Comparison of ENCODE assay signal across 8 mouse cellular contexts in genomic region chr1:21166287-21166733, GRCm38 (mm10). TPM values are rescaled to one million over a fixed set of nuclear protein-coding genes. Genes with fewer than 3 reads are reported as not detected.
DNase-seq lines count a peak whose midpoint lies in the region; ATAC-seq and TF ChIP-seq lines count a peak whose summit lies in the region.

No protein-coding gene starts in this region.

- H3K9me3 ChIP-seq in ES-E14 (ENCODE audit: control insufficient read depth, insufficient read depth, low read depth, low read length): no peaks in the 10 kb centered on the region
- H3K9me3 ChIP-seq in lung, embryonic 16.5 days (ENCODE audit: control insufficient read depth, low read length): no peaks in the 10 kb centered on the region

- peak; percentile 97 for ATAC-seq in hematopoietic stem cell, adult 5-6 weeks (replicated peaks in 1 of 2; ENCODE audit: insufficient read depth in 1 of 2, low FRiP score in 2 of 2, low TSS enrichment in 1 of 2, low read depth in 1 of 2, poor library complexity in 2 of 2, severe bottlenecking in 2 of 2)
- peak; percentile 95 for ATAC-seq in lung, embryonic 16.5 days (ENCODE audit: low read depth)

- peak overlapping the region; percentile 45 to 49 for H3K4me3 ChIP-seq in ES-E14 (ENCODE audit: insufficient read depth in 1 of 2, low read depth in 1 of 2, low read length in 2 of 2, poor library complexity in 1 of 2, severe bottlenecking in 1 of 2)
- peak overlapping the region; percentile 36 for H3K4me3 ChIP-seq in lung, embryonic 16.5 days (ENCODE audit: low read length)

- in situ Hi-C loops in ES-E14 (cut with MboI; ENCODE audit: low sequenced_read_pairs in 2 of 2, unreplicated experiment in 2 of 2): loop anchor here (10.0 kb wide), 1 partner anchor 232 kb away; no protein-coding TSS in a partner anchor

- no peak overlapping the region for H3K27ac ChIP-seq in ES-E14 (ENCODE audit: insufficient read depth, low read depth, low read length, poor library complexity, severe bottlenecking)
- H3K27ac ChIP-seq in lung, embryonic 16.5 days (ENCODE audit: low read length): no peak overlapping the region

- WGBS in lung, embryonic 16.5 days: under 1% methylated on average over 15 of the region's 15 CpGs

- no peaks in the 10 kb centered on the region for H3K4me1 ChIP-seq in ES-E14 (ENCODE audit: control insufficient read depth in 2 of 2, insufficient read depth in 2 of 2, low read length in 2 of 2, poor library complexity in 1 of 2)
- no peaks in the 10 kb centered on the region for H3K4me1 ChIP-seq in lung, embryonic 16.5 days (replicated peaks; ENCODE audit: control insufficient read depth, insufficient read depth, low read length)

- no peaks in the 10 kb centered on the region; the same call in 1 of the 2 replicates for H3K27me3 ChIP-seq in lung, embryonic 16.5 days (ENCODE audit: control insufficient read depth, insufficient read depth, low read depth, low read length)

- DNase-seq in ES-E14 (ENCODE audit: low read depth, low spot score): peak; percentile 88
- peak; percentile 65 for DNase-seq in cerebellum, adult 11-12 months
- peak; percentile 85 for DNase-seq in forelimb bud, embryonic 11.5 days (ENCODE audit: low read depth, low spot score)
- DNase-seq in layer of hippocampus, adult 9-10 months (ENCODE audit: low spot score): peak; percentile 67
- peak; percentile 81 for DNase-seq in ovary, postnatal 14 days (ENCODE audit: low spot score)
- peak; percentile 77 for DNase-seq in thymus, postnatal 14 days

- H3K9ac ChIP-seq in ES-E14 (ENCODE audit: insufficient read depth, low read depth, low read length, poor library complexity, severe bottlenecking): peak overlapping the region; percentile 28; the same call in 1 of the 2 replicates
- peak overlapping the region; percentile 31; the same call in 1 of the 2 replicates for H3K9ac ChIP-seq in lung, embryonic 16.5 days (ENCODE audit: low read length)

- H3K36me3 ChIP-seq in ES-E14 (ENCODE audit: control insufficient read depth, insufficient read depth, low read length, poor library complexity, severe bottlenecking): no peaks in the 10 kb centered on the region
- no peaks in the 10 kb centered on the region for H3K36me3 ChIP-seq in lung, embryonic 16.5 days (ENCODE audit: control insufficient read depth, insufficient read depth, low read length)

- peak overlapping the region; percentile 60 for H3K4me2 ChIP-seq in lung, embryonic 16.5 days (ENCODE audit: low read depth, low read length)

TF ChIP-seq in ES-E14, 5 proteins besides CTCF, POLR2A, EP300 and RAD21:
- TF ChIP-seq CHD2 (IDR thresholded peaks at IDR 0.05; ENCODE audit: low read depth, low read length) (no peak), MAFK (IDR thresholded peaks at IDR 0.05; ENCODE audit: insufficient read depth, low read depth, low read length) (no peak), HCFC1 (IDR thresholded peaks at IDR 0.05; ENCODE audit: borderline replicate concordance, insufficient read depth, low read length) (no peak), ZC3H11A (IDR thresholded peaks at IDR 0.05; ENCODE audit: borderline replicate concordance, low read depth, low read length) (peak; percentile 76), ZNF384 (IDR thresholded peaks at IDR 0.05; ENCODE audit: low read depth, low read length) (no peak)

RNA-seq across cellular contexts. Expression of gene Tmem14a, which starts 52.1 kb away (rescaled TPM):
- 5.7 and 5.8 TPM in 2 replicates for total RNA-seq in ES-E14 (2012; rRNA removed)
- 2.4 and 9.8 TPM in 2 replicates for total RNA-seq in hematopoietic stem cell, adult 5-6 weeks (2017)
- 10.3 and 13.3 TPM in 2 replicates for polyA plus RNA-seq in lung, embryonic 16.5 days (2015; fragmentation: Nextera tagmentation; extraction: Ambion mirVana)
